Mouse (Mus musculus) kidney, embryonic 14.5 days (tissue): ENCODE data around the gene Ncf1. TPM values are rescaled to one million over a fixed set of nuclear protein-coding genes. Genes with fewer than 3 reads are reported as not detected.

Experiments
- ATAC-seq: fragments of 200-750 bp; cut with Nextera tagmentation; 2 replicates; pipeline ENCODE4 v1.8.0; 2017; ENCODE audit warnings: moderate number of reproducible peaks, mild to moderate bottlenecking, moderate TSS enrichment, moderate library complexity; ENCODE audit not compliant: low FRiP score, low TSS enrichment
- H3K27ac ChIP-seq: fragments of 300-500 bp; sonication (generic); 2 replicates; pipeline ENCODE4 v1.5.1; 2014; ENCODE audit warnings: low read depth, mild to moderate bottlenecking, low read length, moderate library complexity, mixed read lengths
- H3K27me3 ChIP-seq: fragments of 300-500 bp; sonication (generic); 2 replicates; pipeline ENCODE4 v1.6.1; 2014; ENCODE audit warnings: mild to moderate bottlenecking, low read length; ENCODE audit not compliant: control insufficient read depth, insufficient read depth
- H3K36me3 ChIP-seq: fragments of 300-500 bp; sonication (generic); 2 replicates; pipeline ENCODE4 v1.6.1; 2014; ENCODE audit warnings: low read length, mixed read lengths; ENCODE audit not compliant: control insufficient read depth, insufficient read depth
- H3K4me1 ChIP-seq: fragments of 300-500 bp; sonication (generic); 2 replicates; pipeline ENCODE4 v1.6.1; 2014; ENCODE audit warnings: low read length, mixed read lengths; ENCODE audit not compliant: control insufficient read depth, insufficient read depth
- H3K4me2 ChIP-seq: fragments of 300-500 bp; sonication (generic); replicated peaks from 2 replicates; pipeline ENCODE4 v1.6.1; 2014; ENCODE audit warnings: low read depth, mild to moderate bottlenecking, low read length
- H3K4me3 ChIP-seq: fragments of 300-500 bp; sonication (generic); 2 replicates; pipeline ENCODE4 v1.5.1; 2014; ENCODE audit warnings: mild to moderate bottlenecking, low read length
- H3K9ac ChIP-seq: fragments of 300-500 bp; sonication (generic); 2 replicates; pipeline ENCODE4 v1.6.1; 2014; ENCODE audit warnings: low read depth, mild to moderate bottlenecking, low read length, moderate library complexity
- H3K9me3 ChIP-seq: fragments of 300-500 bp; sonication (generic); 2 replicates; pipeline ENCODE4 v1.6.1; 2016; ENCODE audit warnings: low read length; ENCODE audit not compliant: control insufficient read depth
- WGBS: fragments of 180-500 bp; shearing (Covaris S2); extraction: QIAGEN DNeasy Blood & Tissue Kit; methylation state at CpG from one replicate; pipeline ENCODE4 v1.1.7; 2014; 5-methylcytosine and 5-hydroxymethylcytosine counted together
- polyA plus RNA-seq: library from polyadenylated mRNA; unstranded; fragments of >200 nt; fragmentation: Nextera tagmentation; extraction: Ambion mirVana; gene quantifications from 2 replicates; pipeline ENCODE4 v1.2.1, GENCODE M21; 2014

Ncf1 gene
- polyA plus RNA-seq, 1 experiment from 2014 or later, result 2.6 TPM

- no peak overlapping the region for H3K4me2 ChIP-seq
- no peak overlapping the region for H3K4me3 ChIP-seq
Measured at GRCm38 (mm10) chr5:134227574-134228248, 1.7 kb downstream of the Ncf1 start.

DNA sequence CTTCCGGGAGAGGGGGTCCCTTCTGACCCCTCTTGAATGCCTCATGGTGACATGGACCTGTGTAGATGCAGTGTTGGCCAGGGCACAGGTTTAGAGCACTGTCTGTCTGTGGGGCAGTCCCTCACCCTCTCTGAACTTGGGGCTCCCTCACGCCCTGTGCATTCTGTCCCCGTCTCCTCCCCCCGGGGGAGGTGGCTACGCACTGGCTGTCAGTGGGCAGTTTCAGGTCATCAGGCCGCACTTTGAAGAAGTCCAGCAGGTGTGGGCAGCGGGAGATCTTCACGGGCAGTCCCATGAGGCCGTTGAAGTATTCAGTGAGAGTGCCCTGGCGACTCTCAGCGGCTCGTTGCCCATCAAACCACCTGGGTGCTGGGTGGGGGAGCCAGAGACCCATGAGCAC lies 2.5 kb downstream of the Ncf1 start:
- Histone ChIP-seq H3K9ac (no peak overlapping the region), H3K36me3 (no peaks in the 10 kb centered on the region), H3K27me3 (peaks cover under 1% of the 10 kb centered on the region; the same call in 1 of the 2 replicates), H3K4me1 (peaks cover 12% of the 10 kb centered on the region), H3K27ac (no peak overlapping the region), H3K9me3 (no peaks in the 10 kb centered on the region), H3K4me2 (no peak overlapping the region), H3K4me3 (no peak overlapping the region)
- WGBS, result 42% methylated on average over 12 of the region's 12 CpGs
- ATAC-seq, result no peak

More at GRCm38 (mm10) chr5:134227574-134228248, 1.7 kb downstream of the Ncf1 start:
- Histone ChIP-seq H3K27ac (0 out of 2 replicates have a peak overlapping the region, but pooled peaks have one; percentile 14), H3K9me3 (no peaks in the 10 kb centered on the region), H3K36me3 (no peaks in the 10 kb centered on the region), H3K27me3 (no peaks in the 10 kb centered on the region), H3K4me1 (peaks cover 14% of the 10 kb centered on the region), H3K9ac (no peak overlapping the region)
- WGBS, result 50% methylated on average over 11 of the region's 11 CpGs
- no peak for ATAC-seq

GRCm38 (mm10) chr5:134225110-134225901 lies 4.1 kb downstream of the Ncf1 start:
- Histone ChIP-seq H3K4me3 (no peak overlapping the region), H3K36me3 (no peaks in the 10 kb centered on the region), H3K27ac (no peak overlapping the region), H3K4me2 (no peak overlapping the region), H3K4me1 (peaks cover 20% of the 10 kb centered on the region), H3K9ac (no peak overlapping the region), H3K9me3 (no peaks in the 10 kb centered on the region), H3K27me3 (peaks cover 3% of the 10 kb centered on the region; the same call in 1 of the 2 replicates)
- 83% methylated on average over 30 of the region's 30 CpGs for WGBS
- ATAC-seq, result no peak; the same call in 1 of the 2 replicates

DNA sequence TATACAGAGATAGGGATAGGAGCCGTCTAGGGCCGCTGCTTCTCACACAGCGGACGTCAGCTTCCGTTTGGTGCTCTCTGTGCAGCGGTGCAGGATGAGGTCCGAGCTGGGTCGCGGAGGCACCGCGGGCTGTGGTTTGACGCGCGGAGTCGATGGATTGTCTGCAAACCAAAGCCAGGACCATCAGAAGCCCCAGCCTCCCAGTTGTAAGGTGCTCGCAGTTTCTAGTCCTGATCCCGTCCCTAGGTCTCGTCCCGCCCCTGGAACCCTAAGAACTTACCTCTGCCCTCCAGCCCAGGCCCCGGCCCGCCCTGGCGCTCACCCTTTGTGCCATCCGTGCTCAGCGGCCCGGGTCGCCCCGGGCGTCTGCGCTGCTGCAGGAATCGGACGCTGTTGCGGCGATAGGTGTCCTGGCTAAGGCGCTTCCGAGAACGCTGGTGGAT lies 7.7 kb downstream of the Ncf1 start:
- H3K27me3 ChIP-seq, result peaks cover 3% of the 10 kb centered on the region; the same call in 1 of the 2 replicates
- 1% methylated on average over 36 of the region's 36 CpGs for whole genome bisulfite sequencing
- 0 out of 2 replicates have a peak, but pooled peaks have one; percentile 22 for ATAC-seq

GRCm38 (mm10) chr5:134221278-134221677 lies 8.1 kb downstream of the Ncf1 start:
- H3K36me3 ChIP-seq, result no peaks in the 10 kb centered on the region
- peak overlapping the region; percentile 71 for H3K4me2 ChIP-seq
- peak overlapping the region; percentile 34 for H3K4me3 ChIP-seq
- ATAC-seq, result no peak
- peak overlapping the region; percentile 58; the same call in 1 of the 2 replicates for H3K9ac ChIP-seq
- H3K27me3 ChIP-seq, result peaks cover 3% of the 10 kb centered on the region; the same call in 1 of the 2 replicates
- WGBS, result 34% methylated on average over 4 of the region's 4 CpGs
- H3K4me1 ChIP-seq, result peaks cover 10% of the 10 kb centered on the region; the same call in 1 of the 2 replicates
- H3K27ac ChIP-seq, result no peak overlapping the region
- no peaks in the 10 kb centered on the region for H3K9me3 ChIP-seq

More for the DNA sequence above, 7.7 kb downstream of the Ncf1 start:
- peaks cover 12% of the 10 kb centered on the region for H3K4me1 ChIP-seq
- no peak overlapping the region for H3K27ac ChIP-seq
- peak overlapping the region; percentile 58; the same call in 1 of the 2 replicates for H3K9ac ChIP-seq
- peak overlapping the region; percentile 71 for H3K4me2 ChIP-seq
- no peaks in the 10 kb centered on the region for H3K9me3 ChIP-seq
- no peaks in the 10 kb centered on the region for H3K36me3 ChIP-seq
- peak overlapping the region; percentile 34 for H3K4me3 ChIP-seq

GRCm38 (mm10) chr5:134217900-134218299 lies 11.5 kb downstream of the Ncf1 start:
- Histone ChIP-seq H3K4me2 (no peak overlapping the region), H3K36me3 (no peaks in the 10 kb centered on the region), H3K4me3 (no peak overlapping the region), H3K27me3 (peaks cover 3% of the 10 kb centered on the region; the same call in 1 of the 2 replicates), H3K9me3 (no peaks in the 10 kb centered on the region), H3K9ac (no peak overlapping the region), H3K27ac (no peak overlapping the region), H3K4me1 (peaks cover 10% of the 10 kb centered on the region; the same call in 1 of the 2 replicates)
- 65% methylated on average over 7 of the region's 7 CpGs for WGBS
- ATAC-seq, result no peak

- Histone ChIP-seq H3K4me2 (no peak overlapping the region), H3K27me3 (no peaks in the 10 kb centered on the region)
Measured at GRCm38 (mm10) chr5:134214021-134214806, 15.2 kb downstream of the Ncf1 start.

GRCm38 (mm10) chr5:134209931-134210554 lies 19.4 kb downstream of the Ncf1 start:
- no peak overlapping the region for H3K9ac ChIP-seq
- peak; percentile 56 for ATAC-seq
- no peaks in the 10 kb centered on the region for H3K27me3 ChIP-seq
- H3K36me3 ChIP-seq, result no peaks in the 10 kb centered on the region
- H3K4me2 ChIP-seq, result no peak overlapping the region
- no peak overlapping the region for H3K4me3 ChIP-seq
- 22% methylated on average over 11 of the region's 11 CpGs for WGBS
- H3K9me3 ChIP-seq, result no peaks in the 10 kb centered on the region
- H3K27ac ChIP-seq, result no peak overlapping the region
- H3K4me1 ChIP-seq, result no peaks in the 10 kb centered on the region

More at GRCm38 (mm10) chr5:134214021-134214806, 15.2 kb downstream of the Ncf1 start:
- Histone ChIP-seq H3K4me3 (no peak overlapping the region), H3K4me1 (no peaks in the 10 kb centered on the region), H3K9ac (no peak overlapping the region), H3K27ac (no peak overlapping the region), H3K36me3 (no peaks in the 10 kb centered on the region), H3K9me3 (no peaks in the 10 kb centered on the region)
- ATAC-seq, result no peak
- 62% methylated on average over 12 of the region's 12 CpGs for WGBS
